Mouse (Mus musculus): ENCODE measurements around the gene Btbd35f9.
"Not testable (repeated sequence)": the region's sequence is repeated elsewhere in the genome, so short reads cannot be mapped to it uniquely, and the experiment has no call there.

Btbd35f9 gene

DNA sequence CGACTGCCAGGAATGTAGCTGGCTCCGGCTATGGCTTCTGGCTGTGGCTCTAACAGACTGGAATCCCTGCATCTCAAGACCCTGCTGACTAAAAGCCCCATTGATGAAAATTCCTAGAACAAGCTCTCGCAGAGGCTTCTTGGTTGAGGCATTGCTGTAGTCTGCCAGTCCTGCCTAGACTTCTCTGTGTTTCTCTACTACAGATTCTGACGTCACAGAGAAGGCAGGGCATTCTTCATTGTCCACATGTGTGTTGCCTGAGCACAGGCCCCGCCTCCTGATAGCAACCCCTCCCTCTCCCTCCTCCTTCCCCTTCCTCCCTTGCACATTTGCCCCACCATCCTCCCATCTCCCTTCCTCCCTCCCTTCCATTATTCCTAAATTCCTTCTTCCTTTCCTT lies at the start of gene Btbd35f9:
Btbd35f9 (minus strand) TSS at position 101 of the 400 bp plus-strand sequence.
- not testable (repeated sequence) for ATAC-seq (ENCODE audit: low TSS enrichment)

Data from frontal cortex, adult (tissue).